Mouse (Mus musculus): ENCODE measurements around the gene Phactr1.

DNA sequence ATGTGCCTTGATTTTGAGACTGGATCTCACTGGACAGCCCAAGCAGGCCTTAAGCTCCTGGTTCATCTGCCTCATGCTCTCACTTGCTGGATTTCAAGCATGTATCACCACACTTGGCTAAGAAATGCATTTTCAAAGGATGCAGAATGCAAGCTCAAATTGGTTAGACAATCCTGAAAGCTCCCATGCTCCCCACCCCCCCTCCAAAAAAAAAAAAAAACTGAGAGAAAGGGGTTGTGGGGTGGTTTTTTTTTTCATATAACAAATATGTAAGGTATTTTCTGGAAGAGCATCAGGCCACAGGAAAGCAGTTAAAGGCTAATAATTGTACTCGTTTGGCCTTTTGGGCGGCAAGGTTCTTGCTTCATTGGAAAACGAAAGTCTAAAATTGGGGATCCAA is 432.7 kb downstream of the Phactr1 start:
- TF ChIP-seq POLR2A (IDR thresholded peaks at IDR 0.05; ENCODE audit: borderline replicate concordance, control insufficient read depth, low read depth, low read length) (no peak), CTCF (IDR thresholded peaks at IDR 0.05; ENCODE audit: control insufficient read depth, insufficient read depth, low read length) (no peak)

All from bone marrow, adult 2 months (tissue).